Mouse (Mus musculus): ENCODE measurements around the gene 2310061I04Rik. TPM values are rescaled to one million over a fixed set of nuclear protein-coding genes. Genes with fewer than 3 reads are reported as not detected.

2310061I04Rik gene
- polyA plus RNA-seq, 1 experiment from 2014 or later, result 74.2 TPM

DNA sequence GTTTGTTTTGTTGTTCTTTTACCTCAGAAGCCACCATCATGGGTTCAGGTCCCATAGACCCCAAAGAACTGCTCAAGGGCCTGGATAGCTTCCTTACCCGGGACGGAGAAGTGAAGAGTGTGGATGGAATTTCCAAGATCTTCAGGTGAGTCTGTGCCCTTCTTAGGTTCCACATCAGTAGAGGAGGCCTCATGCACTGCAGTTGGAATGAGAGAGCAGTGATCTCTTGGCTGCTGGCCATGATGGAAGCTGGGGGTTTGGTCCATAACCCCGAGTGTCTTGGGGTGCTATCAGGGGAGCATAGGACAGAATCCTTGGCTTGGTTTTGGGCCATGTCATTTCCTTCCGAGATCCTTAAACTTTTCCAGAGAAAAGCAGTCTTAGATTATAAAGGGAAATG lies 26.1 kb upstream of the 2310061I04Rik start:
- Histone ChIP-seq H3K4me2 (ENCODE audit: low read depth, low read length) (no peak overlapping the region), H3K27ac (ENCODE audit: low read depth, low read length) (no peak overlapping the region), H3K9me3 (ENCODE audit: control insufficient read depth, low read length) (no peaks in the 10 kb centered on the region), H3K9ac (replicated peaks; ENCODE audit: low read depth, low read length) (no peak overlapping the region), H3K4me3 (ENCODE audit: low read depth, low read length) (no peak overlapping the region), H3K27me3 (ENCODE audit: control insufficient read depth, insufficient read depth, low read length) (no peaks in the 10 kb centered on the region), H3K4me1 (ENCODE audit: control insufficient read depth, insufficient read depth, low read length) (peaks cover 18% of the 10 kb centered on the region), H3K36me3 (ENCODE audit: control insufficient read depth, insufficient read depth, low read length) (peaks cover 39% of the 10 kb centered on the region)
- WGBS, result 97% methylated on average over 4 of the region's 4 CpGs
- ATAC-seq (ENCODE audit: low read depth), result no peak

DNA sequence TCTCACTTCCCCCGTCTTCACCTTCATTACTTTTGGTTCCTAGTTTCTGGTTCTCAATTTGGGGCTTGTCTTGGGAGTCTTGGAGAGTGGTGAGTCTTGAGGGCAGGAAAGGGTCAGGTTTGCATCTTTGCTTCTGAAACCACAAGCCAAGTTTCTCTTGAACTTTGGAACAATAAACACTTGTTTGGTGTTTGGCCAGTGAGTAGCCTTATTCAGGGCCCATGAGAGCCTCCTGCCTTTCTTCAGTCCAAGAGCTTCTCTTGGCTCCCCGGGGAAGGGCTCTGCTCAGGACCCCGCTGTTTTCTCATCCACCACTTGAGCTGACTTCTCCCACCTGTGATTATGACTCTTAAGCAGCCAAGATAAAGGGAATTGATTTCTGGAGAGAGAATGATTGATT lies 25.3 kb upstream of the 2310061I04Rik start:
- WGBS, result 85% methylated on average over 3 of the region's 3 CpGs
- Histone ChIP-seq H3K9ac (replicated peaks; ENCODE audit: low read depth, low read length) (no peak overlapping the region), H3K27ac (ENCODE audit: low read depth, low read length) (no peak overlapping the region), H3K4me2 (ENCODE audit: low read depth, low read length) (no peak overlapping the region), H3K36me3 (ENCODE audit: control insufficient read depth, insufficient read depth, low read length) (peaks cover 32% of the 10 kb centered on the region), H3K9me3 (ENCODE audit: control insufficient read depth, low read length) (no peaks in the 10 kb centered on the region), H3K4me1 (ENCODE audit: control insufficient read depth, insufficient read depth, low read length) (peaks cover 18% of the 10 kb centered on the region), H3K27me3 (ENCODE audit: control insufficient read depth, insufficient read depth, low read length) (no peaks in the 10 kb centered on the region), H3K4me3 (ENCODE audit: low read depth, low read length) (no peak overlapping the region)
- no peak for ATAC-seq (ENCODE audit: low read depth)

DNA sequence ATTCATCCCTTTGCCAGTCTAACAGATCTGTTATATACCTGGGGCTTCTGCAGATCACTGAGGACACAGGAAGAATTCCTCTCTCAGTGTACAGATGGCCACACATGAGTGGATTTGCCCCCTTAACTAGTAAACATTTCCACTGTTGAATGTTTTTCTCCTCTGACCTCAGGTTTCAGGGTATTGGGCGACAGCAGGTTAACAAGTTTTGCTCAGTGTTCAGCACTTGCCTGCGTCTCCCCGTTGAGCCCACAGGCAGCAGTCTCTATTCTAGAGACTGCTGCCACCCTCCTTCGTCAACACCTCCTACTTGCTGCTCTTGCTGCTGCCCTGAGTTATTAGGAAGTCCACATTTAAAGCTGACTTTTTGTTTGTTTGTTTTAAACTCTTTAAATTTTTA lies 24.5 kb upstream of the 2310061I04Rik start:
- Histone ChIP-seq H3K4me1 (ENCODE audit: control insufficient read depth, insufficient read depth, low read length) (peaks cover 18% of the 10 kb centered on the region), H3K9me3 (ENCODE audit: control insufficient read depth, low read length) (no peaks in the 10 kb centered on the region), H3K27ac (ENCODE audit: low read depth, low read length) (no peak overlapping the region), H3K4me3 (ENCODE audit: low read depth, low read length) (no peak overlapping the region), H3K4me2 (ENCODE audit: low read depth, low read length) (no peak overlapping the region), H3K9ac (replicated peaks; ENCODE audit: low read depth, low read length) (0 out of 2 replicates have a peak overlapping the region, but pooled peaks have one; percentile 26), H3K27me3 (ENCODE audit: control insufficient read depth, insufficient read depth, low read length) (no peaks in the 10 kb centered on the region), H3K36me3 (ENCODE audit: control insufficient read depth, insufficient read depth, low read length) (peaks cover 26% of the 10 kb centered on the region)
- ATAC-seq (ENCODE audit: low read depth), result no peak
- WGBS, result 88% methylated on average over 4 of the region's 4 CpGs

DNA sequence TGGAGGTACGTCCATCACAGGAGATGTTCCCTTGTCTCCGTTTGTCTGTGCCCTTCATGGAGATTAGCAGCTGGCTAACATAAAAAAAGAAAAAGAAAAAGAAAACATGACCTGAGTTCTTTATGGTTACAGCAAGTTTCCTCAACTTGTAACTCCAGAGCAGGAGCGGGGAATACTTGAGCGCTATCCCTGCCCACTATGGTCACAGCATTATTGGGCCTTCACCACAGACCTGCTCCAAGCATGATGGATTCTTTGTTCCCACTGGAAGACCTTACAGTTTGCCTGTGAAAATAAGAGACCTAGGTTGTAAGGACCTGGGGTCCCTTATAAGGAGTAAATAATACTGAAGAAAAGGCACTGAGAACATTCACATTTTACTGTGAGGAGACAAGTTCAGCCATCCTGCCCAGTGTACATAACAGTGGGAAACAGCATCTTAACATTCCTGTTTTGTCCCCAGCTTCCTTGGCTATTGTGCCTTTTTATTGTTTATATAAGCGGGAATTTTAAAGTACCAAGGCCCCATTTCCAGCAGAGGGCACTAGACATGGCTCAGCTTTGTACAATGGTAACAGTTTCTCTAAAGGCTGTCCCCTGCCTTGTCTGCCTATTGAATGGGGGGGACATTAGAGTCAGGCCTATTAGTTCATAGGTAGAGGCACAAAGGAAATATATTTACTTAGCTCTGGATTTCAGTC lies 23.8 kb upstream of the 2310061I04Rik start:
- 68% methylated on average over 5 of the region's 5 CpGs for WGBS
- Histone ChIP-seq H3K27ac (ENCODE audit: low read depth, low read length) (peak overlapping the region; percentile 97), H3K9me3 (ENCODE audit: control insufficient read depth, low read length) (no peaks in the 10 kb centered on the region), H3K36me3 (ENCODE audit: control insufficient read depth, insufficient read depth, low read length) (peaks cover 19% of the 10 kb centered on the region), H3K4me1 (ENCODE audit: control insufficient read depth, insufficient read depth, low read length) (peaks cover 18% of the 10 kb centered on the region), H3K4me3 (ENCODE audit: low read depth, low read length) (no peak overlapping the region), H3K27me3 (ENCODE audit: control insufficient read depth, insufficient read depth, low read length) (no peaks in the 10 kb centered on the region), H3K4me2 (ENCODE audit: low read depth, low read length) (peak overlapping the region; percentile 69), H3K9ac (replicated peaks; ENCODE audit: low read depth, low read length) (no peak overlapping the region; the same call in 1 of the 2 replicates)
- no peak for ATAC-seq (ENCODE audit: low read depth)

DNA sequence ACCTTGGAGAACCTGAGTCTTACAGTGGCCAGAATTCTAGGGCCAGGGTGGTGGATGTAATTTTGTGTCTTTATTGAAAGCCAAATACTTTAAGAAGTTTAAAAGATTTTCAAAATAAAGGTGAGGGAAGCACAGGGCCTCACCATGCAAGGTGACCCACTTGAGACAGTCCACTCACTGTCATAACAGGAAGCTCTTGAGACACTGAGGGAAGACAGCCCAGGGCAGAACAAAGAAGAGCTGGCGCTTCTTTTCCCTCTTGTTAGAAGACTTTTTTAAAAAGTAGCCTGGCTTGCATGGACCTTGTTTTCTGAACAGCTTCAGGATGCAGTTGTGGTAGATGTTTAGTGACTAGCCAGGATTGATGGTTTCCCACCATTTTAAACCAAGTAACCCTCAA lies 23.2 kb upstream of the 2310061I04Rik start:
- H3K9me3 ChIP-seq (ENCODE audit: control insufficient read depth, low read length), result no peaks in the 10 kb centered on the region
- peaks cover 20% of the 10 kb centered on the region for H3K4me1 ChIP-seq (ENCODE audit: control insufficient read depth, insufficient read depth, low read length)
- H3K27ac ChIP-seq (ENCODE audit: low read depth, low read length), result peak overlapping the region; percentile 97
- H3K27me3 ChIP-seq (ENCODE audit: control insufficient read depth, insufficient read depth, low read length), result no peaks in the 10 kb centered on the region
- ATAC-seq (ENCODE audit: low read depth), result no peak
- peak overlapping the region; percentile 66 for H3K4me3 ChIP-seq (ENCODE audit: low read depth, low read length)
- H3K4me2 ChIP-seq (ENCODE audit: low read depth, low read length), result peak overlapping the region; percentile 69
- 81% methylated on average over 1 of the region's 1 CpGs for WGBS
- peak overlapping the region; percentile 99; the same call in 1 of the 2 replicates for H3K9ac ChIP-seq (replicated peaks; ENCODE audit: low read depth, low read length)
- peaks cover 17% of the 10 kb centered on the region for H3K36me3 ChIP-seq (ENCODE audit: control insufficient read depth, insufficient read depth, low read length)

DNA sequence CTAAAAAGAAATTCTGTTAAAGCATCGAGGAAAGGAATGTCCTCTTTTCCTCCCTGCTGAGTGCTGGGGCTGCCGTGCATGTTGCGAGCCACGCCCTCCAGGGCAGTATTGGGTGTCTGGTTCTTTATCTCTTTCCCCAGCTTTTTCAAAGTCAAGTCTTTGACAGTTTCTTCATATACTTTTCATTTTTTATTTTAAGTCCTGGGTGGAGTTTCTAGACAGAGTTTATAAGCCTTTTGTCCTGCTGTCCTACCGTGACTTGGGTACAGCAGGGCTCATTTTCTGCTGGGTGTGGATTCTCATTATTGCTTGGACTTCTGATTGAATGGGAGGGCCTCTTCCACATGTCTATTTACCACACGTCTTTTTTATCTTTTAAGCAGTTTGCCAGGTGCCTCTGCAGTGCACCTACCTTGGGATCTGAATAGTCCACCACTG lies 22.7 kb upstream of the 2310061I04Rik start:
- Histone ChIP-seq H3K4me2 (ENCODE audit: low read depth, low read length) (peak overlapping the region; percentile 69), H3K4me3 (ENCODE audit: low read depth, low read length) (peak overlapping the region; percentile 66), H3K4me1 (ENCODE audit: control insufficient read depth, insufficient read depth, low read length) (peaks cover 23% of the 10 kb centered on the region), H3K9ac (replicated peaks; ENCODE audit: low read depth, low read length) (peak overlapping the region; percentile 99), H3K27me3 (ENCODE audit: control insufficient read depth, insufficient read depth, low read length) (no peaks in the 10 kb centered on the region), H3K9me3 (ENCODE audit: control insufficient read depth, low read length) (no peaks in the 10 kb centered on the region), H3K27ac (ENCODE audit: low read depth, low read length) (peak overlapping the region; percentile 97), H3K36me3 (ENCODE audit: control insufficient read depth, insufficient read depth, low read length) (peaks cover 13% of the 10 kb centered on the region)
- 35% methylated on average over 6 of the region's 6 CpGs for WGBS
- ATAC-seq (ENCODE audit: low read depth), result no peak

DNA sequence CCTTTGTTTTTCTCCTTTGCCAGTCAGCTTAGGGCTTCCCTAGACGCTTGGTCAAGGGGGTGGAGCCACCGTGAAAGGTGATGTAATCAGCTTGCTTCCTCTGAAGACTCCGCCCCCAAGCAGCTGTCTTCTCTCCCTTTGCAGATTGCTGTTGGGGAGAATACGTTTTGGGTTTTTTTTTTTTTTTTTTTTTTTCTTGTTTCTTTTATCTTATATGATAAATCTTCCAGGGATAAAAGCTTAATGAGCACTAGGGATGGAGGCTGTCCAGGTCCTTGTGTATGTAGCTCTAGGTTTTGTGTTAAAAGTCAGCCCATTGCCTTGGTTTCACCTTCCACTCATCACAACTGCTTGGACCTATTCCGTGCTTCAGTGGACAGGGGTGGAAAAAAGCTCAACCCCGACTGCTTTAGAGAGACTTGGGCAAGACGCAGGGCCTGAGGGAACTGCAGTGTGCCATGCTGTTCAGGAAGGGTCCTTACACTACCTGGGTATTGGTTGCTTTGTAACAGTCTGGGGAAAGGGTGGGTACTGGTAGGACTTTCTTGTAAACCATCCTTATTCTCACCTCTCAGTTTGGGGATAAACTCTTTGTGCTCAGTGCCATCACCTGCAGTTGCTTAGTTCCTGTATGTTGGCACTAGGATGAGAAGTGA lies 22.0 kb upstream of the 2310061I04Rik start:
- peaks cover 9% of the 10 kb centered on the region for H3K36me3 ChIP-seq (ENCODE audit: control insufficient read depth, insufficient read depth, low read length)
- no peaks in the 10 kb centered on the region for H3K27me3 ChIP-seq (ENCODE audit: control insufficient read depth, insufficient read depth, low read length)
- H3K4me2 ChIP-seq (ENCODE audit: low read depth, low read length), result peak overlapping the region; percentile 69
- peak overlapping the region; percentile 66 for H3K4me3 ChIP-seq (ENCODE audit: low read depth, low read length)
- no peaks in the 10 kb centered on the region for H3K9me3 ChIP-seq (ENCODE audit: control insufficient read depth, low read length)
- H3K4me1 ChIP-seq (ENCODE audit: control insufficient read depth, insufficient read depth, low read length), result peaks cover 23% of the 10 kb centered on the region
- H3K9ac ChIP-seq (replicated peaks; ENCODE audit: low read depth, low read length), result peak overlapping the region; percentile 99
- H3K27ac ChIP-seq (ENCODE audit: low read depth, low read length), result peak overlapping the region; percentile 97
- 4% methylated on average over 7 of the region's 7 CpGs for WGBS
- ATAC-seq (ENCODE audit: low read depth), result peak; percentile 55

DNA sequence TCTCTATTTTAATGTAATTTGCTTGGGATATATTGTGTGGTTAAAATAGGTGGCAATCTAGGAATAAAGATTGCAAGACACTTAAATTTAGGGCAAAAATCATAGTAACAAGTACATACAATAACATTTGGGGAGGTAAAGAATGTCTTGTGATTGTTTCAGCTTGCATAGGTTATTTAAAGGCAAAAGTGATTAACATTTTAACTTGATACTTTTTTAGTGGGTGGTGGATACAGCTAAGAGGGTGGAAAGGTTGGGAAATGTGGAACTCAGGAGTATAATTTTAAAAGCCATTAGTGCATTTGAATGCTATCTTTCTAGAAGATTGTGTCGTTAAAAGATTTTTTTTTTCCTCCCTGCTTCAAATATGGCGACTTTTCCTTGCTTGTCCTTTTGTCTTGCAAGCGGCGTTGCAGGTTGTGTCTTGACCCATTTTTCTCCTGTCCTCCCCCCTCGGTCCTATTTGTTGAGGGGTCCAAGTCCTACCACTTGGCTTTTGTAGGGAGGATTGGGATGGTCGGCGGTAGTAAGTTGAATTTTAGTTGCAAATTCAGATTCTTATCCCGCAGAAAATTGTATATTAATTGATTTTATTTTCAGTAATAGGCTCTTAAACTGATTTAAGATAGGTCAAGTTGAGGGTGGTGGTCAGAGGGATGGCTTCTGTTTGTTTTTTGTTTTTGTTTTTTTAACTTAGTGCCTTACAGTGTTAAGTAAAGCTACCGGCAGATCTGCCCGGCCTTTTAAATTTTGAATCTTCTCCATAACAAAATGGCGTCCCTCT lies 21.2 kb upstream of the 2310061I04Rik start:
- Histone ChIP-seq H3K27ac (ENCODE audit: low read depth, low read length) (peak overlapping the region; percentile 97), H3K27me3 (ENCODE audit: control insufficient read depth, insufficient read depth, low read length) (no peaks in the 10 kb centered on the region), H3K9me3 (ENCODE audit: control insufficient read depth, low read length) (no peaks in the 10 kb centered on the region), H3K4me1 (ENCODE audit: control insufficient read depth, insufficient read depth, low read length) (peaks cover 23% of the 10 kb centered on the region), H3K4me3 (ENCODE audit: low read depth, low read length) (peak overlapping the region; percentile 66), H3K9ac (replicated peaks; ENCODE audit: low read depth, low read length) (peak overlapping the region; percentile 99), H3K36me3 (ENCODE audit: control insufficient read depth, insufficient read depth, low read length) (peaks cover 2% of the 10 kb centered on the region), H3K4me2 (ENCODE audit: low read depth, low read length) (peak overlapping the region; percentile 69)
- 0% methylated on average over 11 of the region's 11 CpGs for WGBS
- ATAC-seq (ENCODE audit: low read depth), result no peak

Data from neural tube, embryonic 14.5 days (tissue).